Mouse (Mus musculus): ENCODE results near the gene 1700102P08Rik.
A peak's percentile ranks its signal among the peaks of the same experiment; 100 is the strongest.

The 1700102P08Rik gene

DNA sequence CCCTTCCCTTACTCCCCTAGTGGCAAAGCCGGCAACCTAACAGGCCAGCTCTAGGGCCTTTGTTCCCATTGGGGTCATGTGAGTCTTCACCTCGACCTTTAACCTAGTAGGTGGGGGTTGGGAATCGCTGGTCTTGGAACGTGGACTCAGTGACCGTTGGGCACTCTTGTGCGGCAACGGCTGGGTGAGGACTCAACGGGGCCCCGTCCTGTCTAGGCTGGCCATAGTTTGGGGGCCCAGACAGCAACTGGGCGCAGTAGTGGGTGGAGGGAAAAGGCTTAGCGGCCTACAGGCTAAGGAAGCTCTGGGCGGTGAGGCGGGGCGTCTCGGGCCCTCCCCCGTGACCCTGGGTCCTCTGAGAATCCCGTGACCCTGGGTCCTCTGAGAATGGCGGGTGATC is at the start of gene 1700102P08Rik:
Gene 1700102P08Rik, plus strand, starts transcription at position 130 of the 400 bp plus-strand sequence.
- no peak for DNase-seq

- DNase-seq, result peak; percentile 42
These were observed 49.3 kb upstream of the 1700102P08Rik start for GRCm38 (mm10) chr9:108343331-108343730.

- DNase-seq, result peak; percentile 50
These were observed 48.8 kb upstream of the 1700102P08Rik start for GRCm38 (mm10) chr9:108343835-108344234.

DNA sequence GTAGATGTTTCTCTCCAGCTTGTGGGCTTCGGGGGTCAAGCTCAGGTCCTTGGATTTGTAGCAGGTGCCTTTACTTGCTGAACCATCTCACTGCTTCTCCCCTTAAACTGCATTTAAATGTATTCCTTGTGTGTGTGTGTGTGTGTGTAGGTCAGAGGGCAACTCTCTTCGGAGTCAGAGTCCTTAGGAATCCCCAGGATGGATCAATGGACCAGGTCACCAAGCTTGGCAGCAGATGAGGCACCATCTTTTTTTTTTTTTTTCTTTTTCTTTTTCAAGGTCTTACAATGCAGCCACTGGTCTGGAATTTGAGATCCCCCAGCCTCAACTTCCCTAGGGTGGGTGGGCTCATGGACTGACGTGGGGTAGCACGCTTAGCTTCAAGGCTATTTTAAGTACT is 48.1 kb upstream of the 1700102P08Rik start:
- DNase-seq, result no peak

DNA sequence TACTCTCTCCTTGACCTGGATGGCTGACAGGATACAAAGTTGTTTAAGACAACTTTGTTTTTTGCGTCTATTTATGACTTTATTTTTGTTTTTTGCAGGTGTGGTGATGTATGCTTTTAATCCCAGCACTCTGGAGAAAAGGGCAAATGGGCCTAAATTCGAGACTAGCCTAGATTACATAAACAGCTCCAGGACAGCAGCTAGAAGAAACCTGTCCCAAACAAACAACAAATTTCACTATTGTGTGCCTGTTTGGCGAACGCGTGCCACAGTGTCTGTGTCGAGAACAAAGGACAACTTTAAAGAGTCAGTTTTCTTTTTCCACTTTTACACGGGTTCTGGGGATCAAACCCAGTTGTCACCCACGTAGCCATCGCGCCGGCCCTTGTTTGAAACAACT is 45.6 kb upstream of the 1700102P08Rik start:
- no peak for DNase-seq

- peak; percentile 96 for DNase-seq
These were observed 44.9 kb upstream of the 1700102P08Rik start, which contains the start of gene Usp4 for GRCm38 (mm10) chr9:108347540-108348289. Gene Usp4, plus strand, starts transcription at chr9:108347853.

GRCm38 (mm10) chr9:108348290-108348680 is 44.3 kb upstream of the 1700102P08Rik start:
- no peak for DNase-seq

GRCm38 (mm10) chr9:108349727-108350126 is 42.9 kb upstream of the 1700102P08Rik start:
- DNase-seq, result peak; percentile 44

DNA sequence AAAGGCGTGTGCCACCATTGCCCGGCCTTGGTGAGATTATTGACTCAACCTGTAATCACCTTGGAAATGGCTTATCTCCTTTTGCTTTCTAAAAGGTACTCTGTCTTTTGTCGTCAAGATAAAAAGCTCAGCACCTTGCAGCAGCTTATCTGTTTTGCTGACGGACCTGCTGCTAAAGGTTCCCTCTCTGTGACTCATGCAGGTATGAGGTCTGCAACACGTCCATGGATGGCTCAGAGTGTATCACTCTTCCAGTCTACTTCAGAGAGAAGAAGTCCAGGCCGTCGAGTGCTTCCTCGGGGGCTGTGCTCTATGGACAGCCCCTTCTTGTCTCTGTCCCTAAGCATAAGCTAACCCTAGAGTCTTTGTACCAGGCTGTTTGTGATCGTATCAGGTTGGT is 14.4 kb upstream of the 1700102P08Rik start:
- no peak for DNase-seq

- no peak for DNase-seq
These were observed 13.9 kb upstream of the 1700102P08Rik start for GRCm38 (mm10) chr9:108378736-108379135.

DNA sequence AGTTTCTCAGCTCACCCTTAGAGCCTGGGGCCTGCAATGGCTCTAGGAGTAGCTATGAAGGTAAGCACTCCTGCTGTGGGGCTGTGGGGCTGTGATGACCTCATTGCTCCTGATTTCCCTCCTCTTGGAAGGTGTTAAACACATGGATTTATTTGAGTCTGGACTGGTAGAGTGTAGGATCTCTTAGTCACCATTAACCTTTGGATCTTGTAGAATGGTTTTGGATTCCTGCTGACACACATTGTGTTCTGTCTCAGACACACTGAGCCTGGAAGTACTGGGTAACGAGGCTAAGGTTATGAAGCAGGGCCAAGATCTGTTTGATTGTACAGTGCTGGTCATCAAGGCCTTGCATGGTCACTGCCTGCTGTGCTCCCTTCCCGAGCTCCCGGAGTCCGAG is 13.3 kb upstream of the 1700102P08Rik start:
- DNase-seq, result no peak

GRCm38 (mm10) chr9:108381382-108381781 is 11.2 kb upstream of the 1700102P08Rik start:
- DNase-seq, result no peak

DNA sequence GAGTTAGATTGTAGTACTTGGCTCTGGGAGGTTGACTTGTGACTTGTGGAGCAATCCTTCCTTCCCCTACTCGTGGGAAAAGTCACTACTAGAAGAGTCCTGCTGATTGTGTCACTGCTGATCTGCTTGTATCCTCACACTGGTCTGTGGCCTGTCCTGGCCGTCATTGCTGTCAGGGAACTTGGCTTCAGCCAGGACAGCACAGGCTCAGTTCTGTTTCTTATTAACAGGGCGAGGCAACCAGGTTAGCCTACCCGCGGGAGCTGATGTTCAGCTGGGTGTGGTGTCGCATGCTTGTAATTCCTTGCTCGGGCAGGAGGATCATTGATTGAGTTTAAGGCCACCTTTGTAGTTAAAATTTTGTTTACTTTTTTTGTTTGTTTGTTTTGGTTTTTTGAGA is 7.6 kb upstream of the 1700102P08Rik start:
- no peak for DNase-seq

DNA sequence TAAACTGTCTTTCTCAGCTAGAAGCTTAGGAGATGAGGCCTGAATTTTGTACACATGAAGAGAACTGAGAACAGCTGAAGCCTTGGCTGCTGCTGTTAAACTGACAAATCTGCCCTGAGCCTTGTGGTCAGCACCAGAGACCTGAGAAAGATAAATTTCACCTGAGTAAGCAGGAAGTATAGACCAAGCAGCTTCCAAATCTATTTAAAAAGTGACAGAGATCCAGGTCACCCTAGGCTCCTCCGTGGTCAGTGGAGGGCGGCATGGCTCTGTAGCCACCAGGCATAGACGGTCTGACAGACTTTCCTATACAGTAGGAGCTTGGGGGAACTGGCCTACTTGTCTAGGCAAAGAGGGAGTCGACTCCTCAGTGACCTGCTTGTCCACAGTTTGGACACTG is 5.8 kb upstream of the 1700102P08Rik start:
- no peak for DNase-seq

DNA sequence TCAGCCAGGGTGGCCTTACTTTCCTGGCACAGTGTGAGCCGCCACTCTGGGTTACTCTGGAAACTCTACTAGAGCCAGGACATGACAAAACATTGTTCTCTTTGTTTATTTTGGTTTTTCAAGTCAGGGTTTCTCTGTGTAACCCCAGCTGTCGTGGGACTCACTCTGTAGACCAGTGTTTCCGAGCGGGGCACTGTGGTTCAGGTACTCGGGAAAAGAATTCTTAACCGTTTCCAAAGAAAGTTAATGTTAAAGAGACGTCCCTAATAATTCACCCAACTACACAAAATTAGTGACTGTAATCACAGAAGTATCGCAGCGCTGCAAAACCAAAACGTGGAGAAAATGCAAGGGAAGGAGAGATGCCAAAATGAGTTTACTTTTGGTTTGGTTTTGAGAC is 4.0 kb upstream of the 1700102P08Rik start:
- no peak for DNase-seq

DNA sequence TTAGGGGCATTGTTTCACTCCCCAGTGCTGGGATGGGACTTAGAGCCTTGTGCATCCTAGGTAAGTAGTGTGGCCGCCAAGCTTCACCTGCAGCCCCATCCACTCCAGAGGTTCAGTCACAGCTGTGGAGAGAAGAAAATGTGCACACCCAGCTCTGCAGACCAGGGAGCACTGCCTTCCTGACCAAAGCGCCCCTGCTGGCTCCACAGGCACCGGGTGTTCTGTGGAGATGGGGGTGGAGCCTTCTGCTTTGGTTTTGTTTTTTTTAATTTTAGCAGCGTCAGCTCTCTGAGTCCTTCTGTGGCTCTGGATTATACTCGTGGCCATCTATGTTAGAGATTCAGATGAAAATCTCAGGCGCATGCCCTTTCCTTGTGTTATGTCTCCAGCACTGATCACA is 3.4 kb upstream of the 1700102P08Rik start:
- DNase-seq, result no peak

GRCm38 (mm10) chr9:108394191-108394590 is 1.6 kb downstream of the 1700102P08Rik start:
- DNase-seq, result no peak

GRCm38 (mm10) chr9:108395427-108395826 is 2.8 kb downstream of the 1700102P08Rik start:
- DNase-seq, result no peak

DNA sequence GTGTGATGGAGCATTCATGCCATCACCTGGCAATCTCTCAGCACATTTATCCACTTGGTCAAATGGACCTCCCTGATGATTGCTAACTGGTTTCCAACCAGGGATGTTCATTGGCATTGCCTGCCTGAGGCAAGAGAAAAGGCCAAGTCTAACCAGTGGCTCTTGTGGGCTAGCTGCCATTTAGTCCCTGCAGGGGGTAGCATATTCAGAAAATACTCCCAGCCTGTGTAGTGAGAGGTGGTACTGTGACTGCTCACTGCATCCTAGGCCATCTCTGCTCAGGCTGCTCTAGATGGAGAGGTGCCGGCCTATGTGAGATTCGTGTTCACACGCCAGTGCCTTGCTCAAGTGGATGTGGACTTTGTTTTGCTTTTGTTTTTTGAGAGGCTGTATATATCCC is 5.7 kb downstream of the 1700102P08Rik start:
- no peak for DNase-seq

DNA sequence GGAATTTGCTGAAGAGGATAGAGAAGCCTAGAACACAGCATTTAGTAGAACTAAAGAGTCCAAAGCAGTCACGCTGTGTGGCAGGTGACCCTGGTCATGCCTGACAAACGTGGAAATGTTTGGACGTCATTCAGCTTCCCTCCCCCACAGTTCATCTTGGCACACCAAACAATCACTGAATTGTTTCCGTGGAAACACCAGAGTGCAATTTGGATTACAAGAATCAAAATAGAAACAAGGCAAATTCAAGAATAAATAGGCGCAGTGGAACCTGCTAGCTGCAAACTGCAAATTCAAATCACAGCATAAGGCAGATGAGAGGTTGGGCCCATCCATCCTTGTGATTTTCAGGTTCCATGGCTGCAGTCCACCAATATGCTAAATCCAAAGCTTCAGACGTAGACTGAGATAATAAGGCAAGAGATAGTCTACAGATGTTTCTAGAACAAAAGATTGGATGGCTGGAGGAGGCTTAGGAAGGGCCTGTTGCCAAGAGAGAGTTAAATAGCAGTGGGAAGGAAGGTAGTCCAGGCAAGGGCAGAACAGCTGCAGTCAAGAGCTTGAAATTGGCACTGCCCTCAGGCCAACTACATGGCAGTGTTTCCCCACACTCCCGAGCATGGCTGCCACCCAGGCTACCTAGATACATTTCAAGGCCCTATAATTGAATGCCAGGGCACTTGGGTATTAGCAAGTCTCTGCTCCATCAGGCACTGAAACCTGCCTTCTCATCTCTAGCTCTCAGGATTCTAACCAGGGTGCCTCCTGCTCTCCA is 8.8 kb downstream of the 1700102P08Rik start:
- no peak for DNase-seq

GRCm38 (mm10) chr9:108403081-108403480 is 10.5 kb downstream of the 1700102P08Rik start:
- no peak for DNase-seq

GRCm38 (mm10) chr9:108404451-108404850 is 11.8 kb downstream of the 1700102P08Rik start:
- no peak for DNase-seq

- no peak for DNase-seq
These were observed 16.9 kb downstream of the 1700102P08Rik start for GRCm38 (mm10) chr9:108409535-108409934.

DNA sequence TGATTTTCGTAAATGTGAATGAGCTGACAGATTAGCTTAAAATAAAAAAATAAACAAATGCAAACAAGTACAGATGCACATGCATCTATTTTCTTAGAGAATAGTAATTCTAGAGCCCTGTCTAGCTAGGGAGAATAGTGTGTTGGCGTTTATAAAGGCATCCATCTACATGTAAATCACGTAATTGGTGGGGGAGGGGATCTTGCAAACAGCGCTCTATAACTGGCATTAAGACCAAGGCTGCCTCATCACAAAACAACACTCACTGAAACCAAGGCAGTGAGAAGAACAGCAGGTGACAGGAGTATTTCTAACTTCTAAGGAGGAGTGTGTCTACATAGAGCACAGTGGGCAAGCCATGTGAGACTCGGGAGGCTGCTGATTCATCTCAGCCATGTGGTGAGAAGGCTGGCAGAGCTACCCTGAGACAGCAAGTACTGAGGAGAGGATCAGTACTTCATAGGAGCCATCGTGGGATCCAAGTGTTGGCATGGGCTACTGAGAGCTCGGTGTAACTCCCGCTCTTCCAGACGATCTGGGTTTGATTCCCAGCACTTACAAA is 18.9 kb downstream of the 1700102P08Rik start:
- no peak for DNase-seq
